Mouse (Mus musculus) myocyte (in vitro differentiated cells): ENCODE results near the gene Arid3c. TPM values are rescaled to one million over a fixed set of nuclear protein-coding genes. Genes with fewer than 3 reads are reported as not detected.

Experiments
- H3K27me3 ChIP-seq: one replicate; pipeline ENCODE4 v1.6.1; 2011; ENCODE audit not compliant: control insufficient read depth, insufficient read depth, insufficient read length
- H3K36me3 ChIP-seq: one replicate; pipeline ENCODE4 v1.6.1; 2011; ENCODE audit not compliant: control insufficient read depth, insufficient read depth
- H3K4me2 ChIP-seq: one replicate; pipeline ENCODE4 v1.6.1; 2011; ENCODE audit warnings: low read depth, control low read depth
- H3K4me3 ChIP-seq: one replicate; pipeline ENCODE4 v1.5.1; 2011; ENCODE audit warnings: mild to moderate bottlenecking, control low read depth, moderate library complexity
- H3K79me2 ChIP-seq: one replicate; pipeline ENCODE4 v1.6.1; 2011; ENCODE audit not compliant: control insufficient read depth, insufficient read depth
- H3ac ChIP-seq: one replicate; pipeline ENCODE4 v1.6.1; 2011; ENCODE audit not compliant: control insufficient read depth, insufficient read length
- CEBPB ChIP-seq: IDR thresholded peaks from 2 replicates; pipeline ENCODE4 v1.6.1; 2011; ENCODE audit warnings: mild to moderate bottlenecking, moderate library complexity; ENCODE audit not compliant: poor library complexity, insufficient read depth, severe bottlenecking
- E2F4 ChIP-seq: IDR thresholded peaks from one replicate; pipeline ENCODE4 v1.6.1; 2011; ENCODE audit warnings: mild to moderate bottlenecking, control low read depth, moderate library complexity; ENCODE audit not compliant: insufficient read depth
- MAX ChIP-seq: IDR thresholded peaks from one replicate; pipeline ENCODE4 v1.6.1; 2011; ENCODE audit warnings: low read depth, mild to moderate bottlenecking, control low read depth
- MYOD1 ChIP-seq, 3 experiments: IDR thresholded peaks; one replicate each; pipeline ENCODE4 v1.6.1; 2011; ENCODE audit warnings: control low read depth in 2 of 3, low read depth in 2 of 3, mild to moderate bottlenecking in 2 of 3, moderate library complexity in 1 of 3; ENCODE audit not compliant: insufficient read length in 2 of 3, control insufficient read depth in 1 of 3
- MYOG ChIP-seq, 3 experiments: IDR thresholded peaks; one replicate each; pipeline ENCODE4 v1.6.1; 2011; ENCODE audit warnings: control low read depth in 2 of 3, low read depth in 2 of 3, mild to moderate bottlenecking in 2 of 3; ENCODE audit not compliant: insufficient read length in 2 of 3, control insufficient read depth in 1 of 3, insufficient read depth in 1 of 3
- POLR2A ChIP-seq: IDR thresholded peaks from one replicate; pipeline ENCODE4 v1.6.1; 2011; ENCODE audit warnings: low read depth, mild to moderate bottlenecking, control low read depth, moderate library complexity; ENCODE audit not compliant: insufficient read length
- POLR2AphosphoS2 ChIP-seq: IDR thresholded peaks from one replicate; pipeline ENCODE4 v1.6.1; 2011; ENCODE audit warnings: low read depth, control low read depth; ENCODE audit not compliant: insufficient read length
- REST ChIP-seq: IDR thresholded peaks from one replicate; pipeline ENCODE4 v1.6.1; 2011; ENCODE audit warnings: mild to moderate bottlenecking, control low read depth, moderate library complexity; ENCODE audit not compliant: insufficient read depth, insufficient read length
- SRF ChIP-seq: IDR thresholded peaks from one replicate; pipeline ENCODE4 v1.6.1; 2011; ENCODE audit warnings: low read depth; ENCODE audit not compliant: control insufficient read depth, insufficient read length
- TCF12 ChIP-seq: IDR thresholded peaks from one replicate; pipeline ENCODE4 v1.6.1; 2011; ENCODE audit warnings: mild to moderate bottlenecking, control low read depth; ENCODE audit not compliant: poor library complexity, insufficient read depth, severe bottlenecking
- TCF3 ChIP-seq: IDR thresholded peaks from one replicate; pipeline ENCODE4 v1.6.1; 2011; ENCODE audit warnings: low read depth, control low read depth; ENCODE audit not compliant: insufficient read length
- USF1 ChIP-seq: IDR thresholded peaks from one replicate; pipeline ENCODE4 v1.6.1; 2011; ENCODE audit warnings: low read depth, mild to moderate bottlenecking, control low read depth, moderate library complexity
- polyA plus RNA-seq: library from polyadenylated mRNA; unstranded; fragments of >200 nt; fragmentation: generic; extraction: Trizol; gene quantifications from one replicate; pipeline ENCODE4 v1.2.1, GENCODE M21; 2012; ENCODE audit warnings: missing spikeins

Gene Arid3c
- polyA plus RNA-seq, 1 experiment = not detected

GRCm38 (mm10) chr4:41762099-41762687, 31.3 kb upstream of the Arid3c start:
- TF ChIP-seq E2F4 = no peak
- no peak for TF ChIP-seq REST
- TF ChIP-seq TCF3 = no peak
- no peak for TF ChIP-seq MYOD1 (IDR thresholded peaks at IDR 0.05; ENCODE audit: control insufficient read depth in 1 of 3, insufficient read length in 2 of 3, low read depth in 2 of 3)
- TF ChIP-seq POLR2AphosphoS2 = no peak
- no peak for TF ChIP-seq CEBPB
- no peak for TF ChIP-seq SRF
- no peak for TF ChIP-seq POLR2A
- no peak for TF ChIP-seq MAX
- no peak for TF ChIP-seq TCF12
- no peak for TF ChIP-seq MYOG (IDR thresholded peaks at IDR 0.05; ENCODE audit: control insufficient read depth in 1 of 3, insufficient read depth in 1 of 3, insufficient read length in 2 of 3, low read depth in 2 of 3)
- TF ChIP-seq USF1 = no peak
- Histone ChIP-seq H3ac (no peak overlapping the region), H3K79me2 (no peaks in the 10 kb centered on the region), H3K36me3 (no peaks in the 10 kb centered on the region), H3K4me3 (no peak overlapping the region), H3K27me3 (peaks cover 19% of the 10 kb centered on the region), H3K4me2 (no peak overlapping the region)

GRCm38 (mm10) chr4:41761680-41762079, 30.7 kb upstream of the Arid3c start:
- H3K27me3 ChIP-seq = peaks cover 19% of the 10 kb centered on the region
- H3K36me3 ChIP-seq = no peaks in the 10 kb centered on the region
- no peak overlapping the region for H3ac ChIP-seq
- H3K4me3 ChIP-seq = no peak overlapping the region
- no peak overlapping the region for H3K4me2 ChIP-seq
- H3K79me2 ChIP-seq = no peaks in the 10 kb centered on the region
- TF ChIP-seq MYOG (IDR thresholded peaks at IDR 0.05; ENCODE audit: control insufficient read depth in 1 of 3, insufficient read depth in 1 of 3, insufficient read length in 2 of 3, low read depth in 2 of 3) (no peak), TCF3 (no peak), MAX (no peak), POLR2AphosphoS2 (no peak), REST (no peak), SRF (no peak), TCF12 (no peak), CEBPB (no peak)

- H3K4me3 ChIP-seq = no peak overlapping the region
- no peaks in the 10 kb centered on the region for H3K79me2 ChIP-seq
- TF ChIP-seq MAX (no peak), SRF (no peak), TCF12 (no peak), MYOD1 (IDR thresholded peaks at IDR 0.05; ENCODE audit: control insufficient read depth in 1 of 3, insufficient read length in 2 of 3, low read depth in 2 of 3) (no peak), POLR2A (no peak), REST (no peak), POLR2AphosphoS2 (no peak), CEBPB (no peak), E2F4 (no peak), MYOG (IDR thresholded peaks at IDR 0.05; ENCODE audit: control insufficient read depth in 1 of 3, insufficient read depth in 1 of 3, insufficient read length in 2 of 3, low read depth in 2 of 3) (no peak), USF1 (no peak)
- H3K27me3 ChIP-seq = peaks cover 16% of the 10 kb centered on the region
- peak overlapping the region; percentile 63 for H3K4me2 ChIP-seq
- H3ac ChIP-seq = no peak overlapping the region
- no peaks in the 10 kb centered on the region for H3K36me3 ChIP-seq
Observed at GRCm38 (mm10) chr4:41760911-41761310, 30.0 kb upstream of the Arid3c start.

GRCm38 (mm10) chr4:41760288-41760721, 29.4 kb upstream of the Arid3c start:
- Histone ChIP-seq H3K79me2 (no peaks in the 10 kb centered on the region), H3K4me2 (peak overlapping the region; percentile 63), H3K27me3 (peaks cover 10% of the 10 kb centered on the region), H3K36me3 (no peaks in the 10 kb centered on the region), H3K4me3 (no peak overlapping the region), H3ac (no peak overlapping the region)
- TF ChIP-seq POLR2A (no peak), TCF12 (no peak), POLR2AphosphoS2 (no peak), SRF (no peak), MYOD1 (IDR thresholded peaks at IDR 0.05; ENCODE audit: control insufficient read depth in 1 of 3, insufficient read length in 2 of 3, low read depth in 2 of 3) (no peak), USF1 (no peak), MYOG (IDR thresholded peaks at IDR 0.05; ENCODE audit: control insufficient read depth in 1 of 3, insufficient read depth in 1 of 3, insufficient read length in 2 of 3, low read depth in 2 of 3) (no peak), MAX (no peak)

GRCm38 (mm10) chr4:41759656-41760287, 28.8 kb upstream of the Arid3c start:
- no peak for TF ChIP-seq USF1
- no peak for TF ChIP-seq POLR2AphosphoS2
- TF ChIP-seq SRF = no peak
- TF ChIP-seq MYOD1 (IDR thresholded peaks at IDR 0.05; ENCODE audit: control insufficient read depth in 1 of 3, insufficient read length in 2 of 3, low read depth in 2 of 3) = no peak
- TF ChIP-seq CEBPB = no peak
- TF ChIP-seq REST = no peak
- TF ChIP-seq MAX = no peak
- TF ChIP-seq POLR2A = no peak
- Histone ChIP-seq H3K4me2 (peak overlapping the region; percentile 10), H3K36me3 (no peaks in the 10 kb centered on the region), H3ac (no peak overlapping the region), H3K27me3 (peaks cover 10% of the 10 kb centered on the region), H3K79me2 (no peaks in the 10 kb centered on the region), H3K4me3 (no peak overlapping the region)
